ENCODE assay signal across 8 mouse cellular contexts in the genomic region with DNA sequence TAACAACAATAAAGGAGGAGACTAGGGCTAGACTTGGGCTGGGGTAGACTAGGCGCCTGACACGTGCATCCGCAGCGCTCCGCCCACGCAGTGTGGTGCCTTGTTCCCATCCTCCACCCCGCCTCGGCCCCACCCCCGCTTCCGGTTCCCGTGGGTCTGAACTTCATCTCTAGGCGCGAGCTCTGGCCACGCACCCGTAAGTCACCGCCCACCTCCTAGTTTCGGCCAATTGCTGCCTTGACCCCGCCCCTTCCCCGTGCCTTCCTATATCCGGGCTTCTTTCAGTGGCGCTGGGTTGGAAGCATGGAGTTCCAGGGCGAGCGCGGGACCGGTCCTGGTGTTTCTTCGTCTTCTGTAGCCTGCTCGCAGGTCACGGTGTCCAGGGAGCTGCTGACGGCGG. TPM values are rescaled to one million over a fixed set of nuclear protein-coding genes. Genes with fewer than 3 reads are reported as not detected.
A peak's percentile ranks its signal among the peaks of the same experiment; 100 is the strongest.
DNase-seq lines count a peak whose midpoint lies in the region; ATAC-seq lines count a peak whose summit lies in the region.

A gene (plus strand): TSS at position 266 of the 400 bp plus-strand sequence.

- intact Hi-C loops in left cerebral cortex, postnatal 14 days (cut with DNase I): loop anchor here (2.0 to 10.0 kb wide), 2 partner anchors 185 to 455 kb away; no protein-coding TSS in a partner anchor

- peaks cover 6% of the 10 kb centered on the region for H3K4me1 ChIP-seq in intestine, embryonic 14.5 days (replicated peaks; ENCODE audit: control insufficient read depth, insufficient read depth, low read length)

- peak within 1 kb of the TSS; percentile 85 for H3K4me3 ChIP-seq in intestine, embryonic 14.5 days (ENCODE audit: low read depth, low read length)

- under 1% methylated on average over 30 of the region's 30 CpGs for WGBS in intestine, embryonic 14.5 days

- H3K9ac ChIP-seq in intestine, embryonic 14.5 days (ENCODE audit: low read length): peak within 1 kb of the TSS; percentile 78

- no peaks in the 10 kb centered on the region for H3K27me3 ChIP-seq in intestine, embryonic 14.5 days (replicated peaks; ENCODE audit: control insufficient read depth, insufficient read depth, low read length)

- H3K9me3 ChIP-seq in intestine, embryonic 14.5 days (ENCODE audit: control insufficient read depth, low read length): no peaks in the 10 kb centered on the region

- peaks cover 27% of the 10 kb centered on the region for H3K36me3 ChIP-seq in intestine, embryonic 14.5 days (ENCODE audit: control insufficient read depth, insufficient read depth, low read length)

- peak within 1 kb of the TSS; percentile 62 for H3K4me2 ChIP-seq in intestine, embryonic 14.5 days (ENCODE audit: low read length)

- peak; percentile 92 for DNase-seq in adrenal gland, adult 18-20 months (ENCODE audit: low spot score in 2 of 2)
- peak; percentile 98 for DNase-seq in embryo, embryonic 11 days
- peak; percentile 96 for DNase-seq in gastrocnemius, postnatal 25 days
- DNase-seq in intestine, embryonic 14.5 days (ENCODE audit: low spot score): peak; percentile 96
- peak; percentile 97 to 98 for DNase-seq in left cerebral cortex, postnatal 14 days (ENCODE audit: low spot score in 2 of 2)
- DNase-seq in mesoderm, embryonic 11.5 days (ENCODE audit: low read depth, low spot score): peak; percentile 97
- DNase-seq in right cerebral cortex, postnatal 36 days (ENCODE audit: low spot score in 2 of 2): peak; percentile 96 to 97
- DNase-seq in yolk sac, embryonic 10.5 days (ENCODE audit: low spot score): peak; percentile 97

- peak within 1 kb of the TSS; percentile 71 for H3K27ac ChIP-seq in intestine, embryonic 14.5 days (ENCODE audit: low read depth)

- ATAC-seq in intestine, embryonic 14.5 days (replicated peaks; ENCODE audit: low FRiP score, low TSS enrichment, low read depth): peak; percentile 98

RNA-seq across cellular contexts. Expression of the gene that starts here (rescaled TPM):
- total RNA-seq in adrenal gland, adult 18-20 months (2021): under 1 TPM; 0.73 to 0.74 TPM
- total RNA-seq in gastrocnemius, postnatal 25 days (2021): under 1 TPM; 0.59 to 0.62 TPM
- 0.66 and 0.79 TPM in 2 replicates for polyA plus RNA-seq in intestine, embryonic 14.5 days (2014; fragmentation: Nextera tagmentation; extraction: Ambion mirVana)
- total RNA-seq in left cerebral cortex, postnatal 14 days (2021): 1 to 10 TPM; 2.5 to 2.9 TPM

Comparison
In these comparisons a context has a peak if more than half of its experiments do, and no peak if none do; other contexts are left out.
1. Peak in every context shown above with its lines: DNase-seq, ATAC-seq, H3K4me3 ChIP-seq and H3K27ac ChIP-seq.
2. Peak in DNase-seq in adrenal gland, adult 18-20 months; RNA of the gene not detected or under 1 TPM.
3. Peak in DNase-seq in gastrocnemius, postnatal 25 days; RNA of the gene not detected or under 1 TPM.
4. Peak in DNase-seq, ATAC-seq, H3K4me3 ChIP-seq, H3K27ac ChIP-seq, H3K9ac ChIP-seq and H3K4me2 ChIP-seq in intestine, embryonic 14.5 days; RNA of the gene not detected or under 1 TPM.